ENCODE assay signal across 8 mouse cellular contexts in genomic region chr7:125475601-125476251, GRCm38 (mm10). TPM values are rescaled to one million over a fixed set of nuclear protein-coding genes. Genes with fewer than 3 reads are reported as not detected.
DNase-seq lines count a peak whose midpoint lies in the region; ATAC-seq and TF ChIP-seq lines count a peak whose summit lies in the region.

No protein-coding gene starts in this region.

- 0 out of 2 replicates have a peak overlapping the region, but pooled peaks have one; percentile 11 for H3K9ac ChIP-seq in kidney, embryonic 16.5 days (replicated peaks; ENCODE audit: low read length)
- H3K9ac ChIP-seq in lung, embryonic 15.5 days, result no peak overlapping the region

- TF ChIP-seq POLR2A in cerebellum, adult 2 months (IDR thresholded peaks at IDR 0.05; ENCODE audit: borderline replicate concordance, insufficient read depth, low read length), result no peak

- H3K27ac ChIP-seq in kidney, embryonic 16.5 days (ENCODE audit: low read length), result peak overlapping the region; percentile 77
- peak overlapping the region; percentile 93 for H3K27ac ChIP-seq in lung, embryonic 15.5 days
- no peak overlapping the region for H3K27ac ChIP-seq in cerebellum, adult 2 months (ENCODE audit: insufficient read depth, low read length)

- peaks cover 13% of the 10 kb centered on the region for H3K36me3 ChIP-seq in kidney, embryonic 16.5 days (ENCODE audit: insufficient read depth, low read length)
- peaks cover 16% of the 10 kb centered on the region for H3K36me3 ChIP-seq in lung, embryonic 15.5 days

- 37% methylated on average over 11 of the region's 11 CpGs for WGBS in kidney, embryonic 16.5 days
- 25% methylated on average over 11 of the region's 11 CpGs for WGBS in lung, embryonic 15.5 days
- WGBS in cerebellum, adult 2 months, result 51% methylated on average over 11 of the region's 11 CpGs

- no peak for DNase-seq in kidney, adult 9 months
- DNase-seq in embryo, embryonic 9.5 days (ENCODE audit: extremely low spot score), result peak; percentile 10
- DNase-seq in heart, postnatal 10 days, result peak; percentile 74 to 76
- DNase-seq in cerebellum, adult 2 months, result no peak
- DNase-seq in adrenal gland, postnatal 25 days, result no peak

- H3K4me1 ChIP-seq in kidney, embryonic 16.5 days (ENCODE audit: insufficient read depth, low read length), result peaks cover 40% of the 10 kb centered on the region
- H3K4me1 ChIP-seq in lung, embryonic 15.5 days, result peaks cover 83% of the 10 kb centered on the region
- H3K4me1 ChIP-seq in cerebellum, adult 2 months (ENCODE audit: control insufficient read depth, insufficient read depth, low read length), result peaks cover 10% of the 10 kb centered on the region

- no peak overlapping the region for H3K4me3 ChIP-seq in kidney, embryonic 16.5 days (ENCODE audit: low read length)
- no peak overlapping the region for H3K4me3 ChIP-seq in lung, embryonic 15.5 days
- no peak overlapping the region for H3K4me3 ChIP-seq in cerebellum, adult 2 months (replicated peaks; ENCODE audit: insufficient read depth, low read depth, low read length)

- no peak overlapping the region for H3K4me2 ChIP-seq in kidney, embryonic 16.5 days (replicated peaks; ENCODE audit: low read depth, low read length)
- H3K4me2 ChIP-seq in lung, embryonic 15.5 days, result no peak overlapping the region

- H3K9me3 ChIP-seq in kidney, embryonic 16.5 days (ENCODE audit: low read length), result no peaks in the 10 kb centered on the region
- no peaks in the 10 kb centered on the region for H3K9me3 ChIP-seq in lung, embryonic 15.5 days

- no peak for TF ChIP-seq CTCF in cerebellum, adult 2 months (IDR thresholded peaks at IDR 0.05; ENCODE audit: borderline replicate concordance, insufficient read depth, low read depth, low read length)

- intact Hi-C loops in heart, postnatal 10 days (cut with DNase I), result no loop called here

- H3K27me3 ChIP-seq in kidney, embryonic 16.5 days (ENCODE audit: insufficient read depth, low read length), result no peaks in the 10 kb centered on the region
- no peaks in the 10 kb centered on the region for H3K27me3 ChIP-seq in lung, embryonic 15.5 days
- H3K27me3 ChIP-seq in cerebellum, adult 2 months (ENCODE audit: control insufficient read depth, insufficient read depth, low read length), result no peaks in the 10 kb centered on the region

- ATAC-seq in kidney, embryonic 16.5 days (ENCODE audit: low FRiP score, low TSS enrichment), result no peak
- peak; percentile 73 for ATAC-seq in lung, embryonic 15.5 days (ENCODE audit: borderline replicate concordance, extremely low read depth, low FRiP score, low TSS enrichment)
- ATAC-seq in megakaryocyte, adult 5-6 weeks (ENCODE audit: poor library complexity, severe bottlenecking), result no peak

RNA-seq across cellular contexts. Expression of gene Nsmce1, which starts 15.7 kb away (rescaled TPM):
- 131 and 137 TPM in 2 replicates for polyA plus RNA-seq in kidney, embryonic 16.5 days (2015; fragmentation: Nextera tagmentation; extraction: Ambion mirVana)
- 10 to 100 TPM; 43.6 to 45.8 TPM for total RNA-seq in heart, postnatal 10 days (2021)
- 157 and 164 TPM in 2 replicates for polyA plus RNA-seq in lung, embryonic 15.5 days (2015; fragmentation: Nextera tagmentation; extraction: Ambion mirVana)
- 62.5 and 74.2 TPM in 2 replicates for total RNA-seq in megakaryocyte, adult 5-6 weeks (2015)
- total RNA-seq in megakaryocyte, adult 5-6 weeks (2017), result 73.6 and 73.8 TPM in 2 replicates
- polyA plus RNA-seq in cerebellum, adult 2 months (2012; rRNA removed), result 25.1 and 26.4 TPM in 2 replicates
- 44.4 and 58.5 TPM in 2 replicates for total RNA-seq in adrenal gland, postnatal 25 days (2021)

RNA-seq across cellular contexts. Expression of gene Kdm8, which starts 31.2 kb away (rescaled TPM):
- polyA plus RNA-seq in kidney, embryonic 16.5 days (2015; fragmentation: Nextera tagmentation; extraction: Ambion mirVana), result 13.3 and 14.1 TPM in 2 replicates
- 1 to 10 TPM; 3.7 to 3.9 TPM for total RNA-seq in heart, postnatal 10 days (2021)
- polyA plus RNA-seq in lung, embryonic 15.5 days (2015; fragmentation: Nextera tagmentation; extraction: Ambion mirVana), result 14.5 and 15.6 TPM in 2 replicates
- 2.0 and 2.9 TPM in 2 replicates for total RNA-seq in megakaryocyte, adult 5-6 weeks (2015)
- total RNA-seq in megakaryocyte, adult 5-6 weeks (2017), result 2.8 and 6.5 TPM in 2 replicates
- 8.2 and 9.2 TPM in 2 replicates for polyA plus RNA-seq in cerebellum, adult 2 months (2012; rRNA removed)
- 4.9 and 6.3 TPM in 2 replicates for total RNA-seq in adrenal gland, postnatal 25 days (2021)

Comparison
In these comparisons a context has a peak if more than half of its experiments do, and no peak if none do; other contexts are left out.
1. DNase-seq: peak in embryo, embryonic 9.5 days (single experiment) and heart, postnatal 10 days (2 of 2); none in kidney, adult 9 months (single experiment), cerebellum, adult 2 months (0 of 2) and adrenal gland, postnatal 25 days (single experiment).